Mouse (Mus musculus): ENCODE data around the gene Pkdcc. TPM values are rescaled to one million over a fixed set of nuclear protein-coding genes. Genes with fewer than 3 reads are reported as not detected.

The Pkdcc gene
- polyA plus RNA-seq, 1 experiment from 2014 or later = 6.6 TPM

- no peak overlapping the region for H3K9ac ChIP-seq (replicated peaks)
These were observed 38.1 kb downstream of the Pkdcc start for GRCm38 (mm10) chr17:83253051-83253649.

DNA sequence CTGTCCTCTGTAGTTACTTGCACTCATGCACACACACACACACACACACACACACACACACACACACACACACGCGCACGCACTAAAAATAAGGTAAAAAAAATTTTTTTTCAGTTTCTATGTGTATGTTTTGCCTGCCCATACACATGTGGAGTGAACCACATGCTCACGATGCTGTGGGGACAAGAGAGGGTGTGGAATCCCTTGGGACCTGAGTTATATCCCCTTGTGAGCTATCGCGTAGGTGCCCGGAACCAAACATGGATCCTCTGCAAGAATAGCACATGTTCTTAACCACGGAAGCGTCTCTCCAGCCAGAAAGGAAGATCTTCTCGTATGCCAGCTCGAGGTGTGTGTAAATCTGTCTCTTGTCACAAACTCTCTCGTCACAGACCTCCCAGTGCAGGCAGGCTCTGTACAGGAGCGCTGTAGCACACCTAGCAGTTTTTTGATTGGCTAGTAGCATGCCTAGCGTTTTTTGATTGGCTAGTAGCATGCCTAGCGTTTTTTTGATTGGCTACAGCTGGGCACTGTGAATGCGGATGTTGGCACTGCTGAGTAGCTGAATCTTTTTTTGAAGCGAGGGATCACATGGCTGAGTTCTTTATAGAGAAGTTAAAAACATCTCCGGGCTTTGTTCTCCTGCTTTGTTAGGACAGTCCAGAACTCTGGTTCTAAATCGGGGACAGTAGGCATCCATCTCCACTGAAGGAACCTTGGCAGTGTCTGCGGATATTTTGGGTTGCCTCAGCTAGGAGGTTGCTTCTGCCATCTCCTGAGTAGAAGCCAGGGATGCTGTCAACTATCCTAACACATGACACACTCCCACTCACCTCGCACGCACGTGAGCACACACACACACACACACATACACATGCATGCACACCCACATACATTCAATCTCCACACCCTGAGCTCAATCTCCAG, 52.4 kb downstream of the Pkdcc start:
- 59% methylated on average over 23 of the region's 23 CpGs for WGBS
- H3K4me1 ChIP-seq = no peaks in the 10 kb centered on the region
- H3K4me3 ChIP-seq = peak overlapping the region; percentile 26
- no peaks in the 10 kb centered on the region for H3K36me3 ChIP-seq
- peak; percentile 95 for ATAC-seq (ENCODE audit: low FRiP score, low read depth)
- H3K4me2 ChIP-seq (replicated peaks) = peak overlapping the region; percentile 41
- peaks cover 32% of the 10 kb centered on the region; the same call in 1 of the 2 replicates for H3K27me3 ChIP-seq
- no peaks in the 10 kb centered on the region for H3K9me3 ChIP-seq
- no peak overlapping the region for H3K27ac ChIP-seq (replicated peaks)
- H3K9ac ChIP-seq (replicated peaks) = no peak overlapping the region

More at GRCm38 (mm10) chr17:83253051-83253649, 38.1 kb downstream of the Pkdcc start:
- ATAC-seq (ENCODE audit: low FRiP score, low read depth) = 0 out of 2 replicates have a peak, but pooled peaks have one; percentile 30
- Histone ChIP-seq H3K36me3 (no peaks in the 10 kb centered on the region), H3K27ac (replicated peaks) (no peak overlapping the region), H3K4me1 (no peaks in the 10 kb centered on the region), H3K4me3 (no peak overlapping the region), H3K4me2 (replicated peaks) (no peak overlapping the region), H3K27me3 (peaks cover 62% of the 10 kb centered on the region), H3K9me3 (no peaks in the 10 kb centered on the region)
- WGBS = 32% methylated on average over 12 of the region's 12 CpGs

- no peak overlapping the region for H3K4me3 ChIP-seq
- H3K9ac ChIP-seq (replicated peaks) = no peak overlapping the region
- H3K36me3 ChIP-seq = no peaks in the 10 kb centered on the region
- H3K9me3 ChIP-seq = no peaks in the 10 kb centered on the region
- no peak overlapping the region for H3K4me2 ChIP-seq (replicated peaks)
- 4% methylated on average over 3 of the region's 3 CpGs for WGBS
- H3K27ac ChIP-seq (replicated peaks) = no peak overlapping the region
- ATAC-seq (ENCODE audit: low FRiP score, low read depth) = no peak
- H3K27me3 ChIP-seq = peaks cover 60% of the 10 kb centered on the region
- H3K4me1 ChIP-seq = peaks cover 3% of the 10 kb centered on the region
These were observed 56.4 kb downstream of the Pkdcc start for GRCm38 (mm10) chr17:83271509-83271908.

DNA sequence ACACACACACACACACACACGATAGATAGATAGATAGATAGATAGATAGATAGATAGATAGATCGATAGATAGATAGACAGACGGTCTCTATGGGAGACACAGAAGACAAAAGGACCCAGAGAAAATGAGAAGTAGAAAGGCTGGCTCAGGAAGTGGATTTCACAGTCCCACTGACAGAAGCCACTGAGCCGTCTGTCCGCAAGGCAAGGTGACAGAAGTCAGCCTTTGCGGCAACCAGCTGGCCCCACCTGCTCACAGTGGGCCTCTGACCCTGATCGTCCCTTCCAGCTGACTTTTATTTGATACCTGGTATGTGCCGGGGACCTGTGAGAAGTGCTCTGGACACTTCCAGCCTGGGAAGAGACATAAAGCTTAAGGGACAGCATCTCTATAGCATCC, 57.5 kb downstream of the Pkdcc start:
- no peak for ATAC-seq (ENCODE audit: low FRiP score, low read depth)
- Histone ChIP-seq H3K4me2 (replicated peaks) (no peak overlapping the region), H3K36me3 (no peaks in the 10 kb centered on the region), H3K27ac (replicated peaks) (no peak overlapping the region), H3K27me3 (peaks cover 71% of the 10 kb centered on the region), H3K9me3 (no peaks in the 10 kb centered on the region), H3K4me3 (no peak overlapping the region), H3K9ac (replicated peaks) (no peak overlapping the region), H3K4me1 (peaks cover 13% of the 10 kb centered on the region)
- WGBS = 73% methylated on average over 8 of the region's 8 CpGs

GRCm38 (mm10) chr17:83273636-83274035, 58.5 kb downstream of the Pkdcc start:
- Histone ChIP-seq H3K4me3 (no peak overlapping the region), H3K36me3 (no peaks in the 10 kb centered on the region), H3K27ac (replicated peaks) (no peak overlapping the region), H3K27me3 (peaks cover 68% of the 10 kb centered on the region), H3K4me2 (replicated peaks) (no peak overlapping the region), H3K4me1 (peaks cover 17% of the 10 kb centered on the region), H3K9ac (replicated peaks) (no peak overlapping the region), H3K9me3 (no peaks in the 10 kb centered on the region)
- no peak for ATAC-seq (ENCODE audit: low FRiP score, low read depth)
- 19% methylated on average over 9 of the region's 9 CpGs for WGBS

DNA sequence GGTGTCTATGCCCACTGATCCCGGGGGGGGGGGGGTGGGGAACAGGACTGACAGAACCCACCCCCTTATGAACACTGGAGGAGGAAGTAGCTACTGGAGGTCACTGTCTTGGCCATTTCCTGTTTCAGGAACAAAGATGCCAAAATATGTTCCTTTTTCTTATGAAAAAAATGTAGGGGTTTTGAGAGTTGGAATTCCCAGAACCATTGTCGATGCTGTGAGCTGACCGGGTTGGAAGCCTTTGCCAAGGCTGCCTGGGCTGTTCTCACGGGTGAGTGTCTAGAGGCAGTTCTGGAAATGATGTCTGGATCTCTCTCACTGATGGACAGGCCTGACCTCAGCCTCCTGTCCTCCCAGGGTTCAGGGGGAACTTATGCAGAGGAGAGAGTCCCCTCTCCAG, 59.0 kb downstream of the Pkdcc start:
- no peak overlapping the region for H3K27ac ChIP-seq (replicated peaks)
- ATAC-seq (ENCODE audit: low FRiP score, low read depth) = no peak

More for the DNA sequence above, 59.0 kb downstream of the Pkdcc start:
- H3K4me3 ChIP-seq = no peak overlapping the region
- no peaks in the 10 kb centered on the region for H3K36me3 ChIP-seq
- H3K27me3 ChIP-seq = peaks cover 69% of the 10 kb centered on the region
- H3K4me1 ChIP-seq = peaks cover 22% of the 10 kb centered on the region
- no peak overlapping the region for H3K4me2 ChIP-seq (replicated peaks)
- WGBS = 56% methylated on average over 4 of the region's 4 CpGs
- H3K9ac ChIP-seq (replicated peaks) = no peak overlapping the region
- H3K9me3 ChIP-seq = no peaks in the 10 kb centered on the region

Other genes starting within 250 kb of the Pkdcc start
- gene Eml4, start 135.6 kb downstream of the Pkdcc start, polyA plus RNA-seq (2016; fragmentation: Nextera tagmentation; extraction: Ambion mirVana) = 43.4 and 47.4 TPM in 2 replicates